Mouse (Mus musculus): Measurements from ENCODE around the gene Zfp292.

Zfp292 gene

GRCm38 (mm10) chr4:34883366-34884029 is 738 bp upstream of the Zfp292 start:
- DNase-seq (ENCODE audit: low read depth, low spot score), result no peak

GRCm38 (mm10) chr4:34882291-34882769 is 430 bp downstream of the Zfp292 start:
- DNase-seq (ENCODE audit: low read depth, low spot score), result peak; percentile 38

GRCm38 (mm10) chr4:34881851-34882250 is 909 bp downstream of the Zfp292 start:
- DNase-seq (ENCODE audit: low read depth, low spot score), result no peak

GRCm38 (mm10) chr4:34880921-34881650 is 1.7 kb downstream of the Zfp292 start:
- no peak for DNase-seq (ENCODE audit: low read depth, low spot score)

- DNase-seq (ENCODE audit: low read depth, low spot score), result no peak
Measured at GRCm38 (mm10) chr4:34874234-34874633, 8.5 kb downstream of the Zfp292 start.

GRCm38 (mm10) chr4:34872896-34873495 is 9.8 kb downstream of the Zfp292 start:
- DNase-seq (ENCODE audit: low read depth, low spot score), result no peak

- no peak for DNase-seq (ENCODE audit: low read depth, low spot score)
Measured at GRCm38 (mm10) chr4:34869813-34870212, 12.9 kb downstream of the Zfp292 start.

- DNase-seq (ENCODE audit: low read depth, low spot score), result no peak
Measured at GRCm38 (mm10) chr4:34861438-34861837, 21.3 kb downstream of the Zfp292 start.

GRCm38 (mm10) chr4:34859416-34859815 is 23.3 kb downstream of the Zfp292 start:
- no peak for DNase-seq (ENCODE audit: low read depth, low spot score)

- no peak for DNase-seq (ENCODE audit: low read depth, low spot score)
Measured at GRCm38 (mm10) chr4:34858903-34859302, 23.9 kb downstream of the Zfp292 start.

- no peak for DNase-seq (ENCODE audit: low read depth, low spot score)
Measured at GRCm38 (mm10) chr4:34855966-34856365, 26.8 kb downstream of the Zfp292 start.

GRCm38 (mm10) chr4:34852051-34852450 is 30.7 kb downstream of the Zfp292 start:
- no peak for DNase-seq (ENCODE audit: low read depth, low spot score)

GRCm38 (mm10) chr4:34850156-34850555 is 32.6 kb downstream of the Zfp292 start:
- DNase-seq (ENCODE audit: low read depth, low spot score), result no peak

GRCm38 (mm10) chr4:34847679-34848309 is 35.0 kb downstream of the Zfp292 start:
- DNase-seq (ENCODE audit: low read depth, low spot score), result no peak

GRCm38 (mm10) chr4:34843839-34844238 is 38.9 kb downstream of the Zfp292 start:
- DNase-seq (ENCODE audit: low read depth, low spot score), result no peak

- no peak for DNase-seq (ENCODE audit: low read depth, low spot score)
Measured at GRCm38 (mm10) chr4:34842826-34843225, 39.9 kb downstream of the Zfp292 start.

- DNase-seq (ENCODE audit: low read depth, low spot score), result no peak
Measured at GRCm38 (mm10) chr4:34831496-34831895, 51.3 kb downstream of the Zfp292 start.

GRCm38 (mm10) chr4:34829456-34829855 is 53.3 kb downstream of the Zfp292 start:
- DNase-seq (ENCODE audit: low read depth, low spot score), result no peak

- DNase-seq (ENCODE audit: low read depth, low spot score), result no peak
Measured at GRCm38 (mm10) chr4:34823901-34824300, 58.9 kb downstream of the Zfp292 start.

- DNase-seq (ENCODE audit: low read depth, low spot score), result no peak
Measured at GRCm38 (mm10) chr4:34819904-34820303, 62.9 kb downstream of the Zfp292 start.

GRCm38 (mm10) chr4:34801166-34802034 is 81.4 kb downstream of the Zfp292 start:
- no peak for DNase-seq (ENCODE audit: low read depth, low spot score)

All from forelimb bud, embryonic 11.5 days (tissue).